ENCODE assay signal across 12 mouse cellular contexts in the genomic region with DNA sequence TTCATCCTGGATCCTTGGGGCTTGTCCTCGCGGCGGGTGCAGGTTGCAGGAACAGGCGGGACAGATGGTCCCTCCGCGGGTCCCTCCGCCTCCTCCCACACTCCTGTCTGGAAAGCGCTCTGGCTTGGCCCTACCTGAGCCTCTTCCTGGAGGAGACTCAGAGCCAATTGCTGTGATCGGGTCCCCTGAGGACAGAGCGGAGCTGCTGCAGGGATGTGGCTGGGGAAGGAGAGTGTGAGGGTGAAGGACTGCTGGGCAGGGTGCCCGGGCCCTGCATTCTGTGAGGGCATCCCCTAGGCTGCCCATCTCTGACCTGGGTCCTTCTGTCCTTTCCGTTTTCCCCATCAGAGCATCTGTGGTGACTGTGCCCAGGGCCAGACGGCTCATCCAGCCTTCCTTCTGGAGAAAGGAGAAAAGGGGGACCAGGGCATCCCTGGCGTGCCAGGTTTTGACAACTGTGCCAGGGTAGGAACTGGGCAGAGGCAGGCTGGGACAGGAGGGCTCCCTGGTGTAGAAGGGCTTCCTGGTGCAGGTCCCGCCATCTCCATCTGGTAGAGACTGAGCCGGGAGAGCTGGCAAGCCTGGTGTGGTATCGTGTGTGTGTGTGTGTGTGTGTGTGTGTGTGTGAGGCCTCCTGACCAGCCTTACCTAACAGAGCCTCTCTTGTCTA. TPM values are rescaled to one million over a fixed set of nuclear protein-coding genes. Genes with fewer than 3 reads are reported as not detected.
DNase-seq lines count a peak whose midpoint lies in the region; ATAC-seq and TF ChIP-seq lines count a peak whose summit lies in the region.
"Had no signal": no experiment of that assay in that cellular context is flagged by ENCODE, and none has a peak within 500 bp of the region (broad histone marks: within the 10 kb centered on the region; RNA-seq: fewer than 3 reads in every experiment).

No protein-coding gene starts in this region.

- H3K9me3 ChIP-seq in embryonic facial prominence, embryonic 10.5 days: no peaks in the 10 kb centered on the region
- H3K9me3 ChIP-seq in limb, embryonic 13.5 days: no peaks in the 10 kb centered on the region
- H3K9me3 ChIP-seq: lung, embryonic 15.5 days had no signal

- peaks cover 75% of the 10 kb centered on the region for H3K27me3 ChIP-seq in embryonic facial prominence, embryonic 10.5 days (replicated peaks; ENCODE audit: low read depth, poor library complexity, severe bottlenecking)
- H3K27me3 ChIP-seq in limb, embryonic 13.5 days: peaks cover 37% of the 10 kb centered on the region

- H3K4me3 ChIP-seq in left cerebral cortex, adult 2 months: no peak overlapping the region
- H3K4me3 ChIP-seq in embryonic facial prominence, embryonic 10.5 days: no peak overlapping the region
- no peak overlapping the region for H3K4me3 ChIP-seq in limb, embryonic 13.5 days
- H3K4me3 ChIP-seq: lung, embryonic 15.5 days had no signal

- H3K27ac ChIP-seq in left cerebral cortex, adult 2 months: peak overlapping the region; percentile 40; the same call in 1 of the 2 replicates
- peak overlapping the region; percentile 4; the same call in 1 of the 2 replicates for H3K27ac ChIP-seq in embryonic facial prominence, embryonic 10.5 days (replicated peaks)
- peak overlapping the region; percentile 67; the same call in 1 of the 2 replicates for H3K27ac ChIP-seq in limb, embryonic 13.5 days
- H3K27ac ChIP-seq: lung, embryonic 15.5 days had no signal

- DNase-seq in left cerebral cortex, adult 2 months (ENCODE audit: extremely low spot score in 1 of 2, low spot score in 2 of 2): peak in 1 of 2 experiments; percentile 46
- DNase-seq in left cerebral cortex, postnatal 14 days (ENCODE audit: low spot score in 2 of 2): no peak
- DNase-seq in cerebellum, adult 18-20 months: peak; percentile 92 to 93
- DNase-seq in embryonic facial prominence, embryonic 10.5 days (ENCODE audit: low spot score): no peak
- no peak for DNase-seq in heart, adult 11 months
- no peak for DNase-seq in embryo, embryonic 11 days
- DNase-seq: adrenal gland, postnatal 36 days; gastrocnemius, postnatal 10 days; thymus, postnatal 36 days had no signal

- H3K4me2 ChIP-seq in limb, embryonic 13.5 days (replicated peaks): 0 out of 2 replicates have a peak overlapping the region, but pooled peaks have one; percentile 0
- H3K4me2 ChIP-seq: lung, embryonic 15.5 days had no signal

- TF ChIP-seq CTCF in left cerebral cortex, adult 2 months (IDR thresholded peaks at IDR 0.05): no peak

- WGBS in embryonic facial prominence, embryonic 10.5 days: 60% methylated on average over 17 of the region's 17 CpGs
- WGBS in limb, embryonic 13.5 days: 50% methylated on average over 17 of the region's 17 CpGs

- peaks cover 43% of the 10 kb centered on the region for H3K4me1 ChIP-seq in embryonic facial prominence, embryonic 10.5 days
- H3K4me1 ChIP-seq in limb, embryonic 13.5 days: peaks cover 46% of the 10 kb centered on the region
- H3K4me1 ChIP-seq: lung, embryonic 15.5 days had no signal

- 0 out of 2 replicates have a peak, but pooled peaks have one; percentile 21 for ATAC-seq in limb, embryonic 13.5 days (ENCODE audit: low FRiP score, low read depth)
- ATAC-seq: midbrain, embryonic 16.5 days had no signal

- no peaks in the 10 kb centered on the region for H3K36me3 ChIP-seq in embryonic facial prominence, embryonic 10.5 days (replicated peaks)
- H3K36me3 ChIP-seq in limb, embryonic 13.5 days: peaks cover 9% of the 10 kb centered on the region
- H3K36me3 ChIP-seq: lung, embryonic 15.5 days had no signal

- no peak overlapping the region for H3K9ac ChIP-seq in limb, embryonic 13.5 days
- H3K9ac ChIP-seq: lung, embryonic 15.5 days had no signal

- intact Hi-C loops in left cerebral cortex, adult 2 months (cut with DNase I): no loop called here
- intact Hi-C loops in left cerebral cortex, postnatal 14 days (cut with DNase I): no loop called here

RNA-seq across cellular contexts. Expression of a gene that starts 23.4 kb away (rescaled TPM):
- 10 to 100 TPM; 65.6 to 81.3 TPM for total RNA-seq in left cerebral cortex, adult 2 months (2021)
- total RNA-seq in left cerebral cortex, postnatal 14 days (2021): 10 to 100 TPM; 47.6 to 49.2 TPM
- polyA plus RNA-seq in embryonic facial prominence, embryonic 10.5 days (2016; fragmentation: Nextera tagmentation; extraction: Ambion mirVana): 69.2 and 73.2 TPM in 2 replicates
- polyA plus RNA-seq in limb, embryonic 13.5 days (2015; fragmentation: Nextera tagmentation; extraction: Ambion mirVana): 64.1 and 64.3 TPM in 2 replicates

RNA-seq across cellular contexts. Expression of a gene that starts 31.3 kb away (rescaled TPM):
- total RNA-seq in left cerebral cortex, adult 2 months (2021): 10 to 100 TPM; 16.2 to 20.1 TPM
- 10 to 100 TPM; 12.2 to 17.8 TPM for total RNA-seq in left cerebral cortex, postnatal 14 days (2021)
- 4.7 and 7.2 TPM in 2 replicates for polyA plus RNA-seq in embryonic facial prominence, embryonic 10.5 days (2016; fragmentation: Nextera tagmentation; extraction: Ambion mirVana)
- 64.6 and 65.8 TPM in 2 replicates for polyA plus RNA-seq in limb, embryonic 13.5 days (2015; fragmentation: Nextera tagmentation; extraction: Ambion mirVana)

Comparison
In these comparisons a context has a peak if more than half of its experiments do, and no peak if none do; other contexts are left out.
1. DNase-seq: peak in cerebellum, adult 18-20 months (2 of 2); none in left cerebral cortex, postnatal 14 days (0 of 2), embryonic facial prominence, embryonic 10.5 days (single experiment), heart, adult 11 months (single experiment) and embryo, embryonic 11 days (single experiment).
2. H3K27ac ChIP-seq: peak in every context shown above with its lines; median percentile 67 in limb, embryonic 13.5 days; 40 in left cerebral cortex, adult 2 months; 4 in embryonic facial prominence, embryonic 10.5 days.